Mouse (Mus musculus): Measurements from ENCODE around the gene I830077J02Rik.

DNA sequence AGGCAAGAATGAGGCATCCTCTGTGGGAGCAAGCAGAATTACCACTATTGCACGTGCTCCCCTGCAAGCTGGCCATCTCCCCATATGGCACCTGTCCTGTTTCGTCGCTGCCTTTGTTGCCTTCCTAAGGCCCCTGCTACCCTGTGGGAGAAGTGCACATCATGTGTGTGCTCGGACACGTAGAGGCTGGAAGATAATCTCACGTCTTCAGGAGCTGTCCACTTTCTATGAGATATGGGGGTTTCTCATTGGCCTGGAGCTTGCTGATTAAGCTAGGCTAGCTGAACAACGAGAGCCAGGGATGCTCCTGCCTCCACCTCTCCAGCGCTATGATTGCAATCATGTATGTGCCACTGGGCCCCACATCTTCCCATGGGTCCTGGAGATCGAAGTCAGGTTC, 7.8 kb downstream of the I830077J02Rik start:
- TF ChIP-seq ZC3H11A (IDR thresholded peaks at IDR 0.05; ENCODE audit: low read depth, low read length) (no peak), MAFK (IDR thresholded peaks at IDR 0.05; ENCODE audit: borderline replicate concordance, low read depth, low read length) (no peak), POLR2A (IDR thresholded peaks at IDR 0.05; ENCODE audit: control insufficient read depth in 1 of 2, insufficient read depth in 1 of 2, low read depth in 1 of 2, low read length in 2 of 2, poor library complexity in 1 of 2) (no peak), NELFE (IDR thresholded peaks at IDR 0.05; ENCODE audit: low read depth, low read length) (no peak), CTCF (IDR thresholded peaks at IDR 0.05 in 2 of 3, conservative IDR thresholded peaks at IDR 0.05 in 1 of 3; ENCODE audit: control insufficient read depth in 1 of 3, insufficient read depth in 1 of 3, low read depth in 2 of 3, low read length in 3 of 3, poor library complexity in 1 of 3, severe bottlenecking in 1 of 3) (no peak), EP300 (IDR thresholded peaks at IDR 0.05; ENCODE audit: low read depth in 1 of 2, low read length in 2 of 2) (no peak), TBP (IDR thresholded peaks at IDR 0.05; ENCODE audit: low read depth, low read length) (no peak), ZNF384 (IDR thresholded peaks at IDR 0.05; ENCODE audit: low read depth, low read length) (no peak), E2F4 (IDR thresholded peaks at IDR 0.05; ENCODE audit: borderline replicate concordance, low read depth, low read length) (no peak), MXI1 (IDR thresholded peaks at IDR 0.05; ENCODE audit: low read depth, low read length) (no peak), USF1 (IDR thresholded peaks at IDR 0.05; ENCODE audit: low read depth, low read length) (no peak), TAL1 (IDR thresholded peaks at IDR 0.05; ENCODE audit: low read length) (no peak), USF2 (IDR thresholded peaks at IDR 0.05; ENCODE audit: borderline replicate concordance in 1 of 2, insufficient read depth in 1 of 2, low read depth in 1 of 2, low read length in 2 of 2) (no peak), GATA1 (IDR thresholded peaks at IDR 0.05; ENCODE audit: low read depth, low read length) (no peak)

All from MEL (cell line).